In genomic region chr7:134132323-134132722, GRCm38 (mm10) we compare ENCODE assay signal across 16 mouse cellular contexts.
DNase-seq lines count a peak whose midpoint lies in the region; ATAC-seq and TF ChIP-seq lines count a peak whose summit lies in the region.
"Had no signal": no experiment of that assay in that cellular context is flagged by ENCODE, and none has a peak within 500 bp of the region (broad histone marks: within the 10 kb centered on the region; RNA-seq: fewer than 3 reads in every experiment).

No protein-coding gene starts in this region.

- H3K4me3 ChIP-seq in midbrain, embryonic 13.5 days (replicated peaks): no peak overlapping the region
- no peak overlapping the region for H3K4me3 ChIP-seq in midbrain, embryonic 10.5 days
- no peak overlapping the region for H3K4me3 ChIP-seq in embryonic facial prominence, embryonic 13.5 days
- H3K4me3 ChIP-seq in thymus, adult 2 months (ENCODE audit: control insufficient read depth, insufficient read depth, low read length): no peak overlapping the region
- H3K4me3 ChIP-seq: heart, adult 2 months; liver, embryonic 13.5 days had no signal

- H3K36me3 ChIP-seq in midbrain, embryonic 13.5 days: no peaks in the 10 kb centered on the region
- no peaks in the 10 kb centered on the region for H3K36me3 ChIP-seq in midbrain, embryonic 10.5 days
- H3K36me3 ChIP-seq in embryonic facial prominence, embryonic 13.5 days: no peaks in the 10 kb centered on the region
- H3K36me3 ChIP-seq in thymus, adult 2 months (ENCODE audit: control insufficient read depth, insufficient read depth, low read length): no peaks in the 10 kb centered on the region
- H3K36me3 ChIP-seq: liver, embryonic 13.5 days had no signal

- H3K4me1 ChIP-seq in midbrain, embryonic 13.5 days (replicated peaks): peaks cover 26% of the 10 kb centered on the region
- H3K4me1 ChIP-seq in midbrain, embryonic 10.5 days: no peaks in the 10 kb centered on the region
- H3K4me1 ChIP-seq in embryonic facial prominence, embryonic 13.5 days: 0 out of 2 replicates have a peak, but pooled peaks cover 4% of the 10 kb centered on the region
- no peaks in the 10 kb centered on the region for H3K4me1 ChIP-seq in thymus, adult 2 months (replicated peaks; ENCODE audit: control insufficient read depth, insufficient read depth, low read length)
- H3K4me1 ChIP-seq: liver, embryonic 13.5 days had no signal

- H3K27ac ChIP-seq in midbrain, embryonic 13.5 days: peak overlapping the region; percentile 16; the same call in 1 of the 2 replicates
- no peak overlapping the region for H3K27ac ChIP-seq in midbrain, embryonic 10.5 days (replicated peaks)
- H3K27ac ChIP-seq in embryonic facial prominence, embryonic 13.5 days: 0 out of 2 replicates have a peak overlapping the region, but pooled peaks have one; percentile 4
- no peak overlapping the region for H3K27ac ChIP-seq in thymus, adult 2 months (ENCODE audit: control insufficient read depth, insufficient read depth, low read length)
- H3K27ac ChIP-seq: heart, adult 2 months; liver, embryonic 13.5 days; stomach, postnatal 0 days had no signal

- peak; percentile 40 for DNase-seq in embryo, embryonic 10 days (ENCODE audit: low spot score)
- no peak for DNase-seq in embryo, embryonic 9.5 days (ENCODE audit: extremely low spot score)
- DNase-seq in midbrain, embryonic 10.5 days (ENCODE audit: low spot score): no peak
- DNase-seq in retina, adult 2 months (ENCODE audit: low read depth, low spot score): peak; percentile 6
- DNase-seq in thymus, postnatal 4 days: no peak
- DNase-seq in thymus, adult 2 months: no peak
- DNase-seq: cerebellum, adult 11-12 months; heart, adult 2 months; kidney, adult 8-10 months; kidney, postnatal 36 days; liver, embryonic 13.5 days; thymus, postnatal 25 days had no signal

- TF ChIP-seq POLR2A in thymus, adult 2 months (IDR thresholded peaks at IDR 0.05; ENCODE audit: control insufficient read depth, extremely low read depth, insufficient read depth, low read length, poor library complexity): no peak

- no peaks in the 10 kb centered on the region for H3K9me3 ChIP-seq in midbrain, embryonic 13.5 days
- no peaks in the 10 kb centered on the region for H3K9me3 ChIP-seq in midbrain, embryonic 10.5 days (replicated peaks)
- no peaks in the 10 kb centered on the region for H3K9me3 ChIP-seq in embryonic facial prominence, embryonic 13.5 days
- H3K9me3 ChIP-seq: liver, embryonic 13.5 days had no signal

- H3K4me2 ChIP-seq in midbrain, embryonic 13.5 days (replicated peaks): no peak overlapping the region
- H3K4me2 ChIP-seq in embryonic facial prominence, embryonic 13.5 days: no peak overlapping the region
- H3K4me2 ChIP-seq: liver, embryonic 13.5 days had no signal

- no peak for TF ChIP-seq CTCF in thymus, adult 2 months (IDR thresholded peaks at IDR 0.05; ENCODE audit: borderline replicate concordance, control insufficient read depth, extremely low read depth, insufficient read depth, low read length, poor library complexity)

- H3K9ac ChIP-seq in midbrain, embryonic 13.5 days (replicated peaks): no peak overlapping the region
- no peak overlapping the region for H3K9ac ChIP-seq in embryonic facial prominence, embryonic 13.5 days
- H3K9ac ChIP-seq: liver, embryonic 13.5 days had no signal

- ATAC-seq in midbrain, embryonic 13.5 days: 0 out of 2 replicates have a peak, but pooled peaks have one; percentile 37
- ATAC-seq in embryonic facial prominence, embryonic 13.5 days (ENCODE audit: insufficient number of reproducible peaks, insufficient read depth, low FRiP score, low TSS enrichment, low read depth): no peak
- ATAC-seq: Patski had no signal

- no peaks in the 10 kb centered on the region for H3K27me3 ChIP-seq in midbrain, embryonic 13.5 days
- H3K27me3 ChIP-seq in midbrain, embryonic 10.5 days (ENCODE audit: low read depth, poor library complexity, severe bottlenecking): no peaks in the 10 kb centered on the region
- no peaks in the 10 kb centered on the region for H3K27me3 ChIP-seq in embryonic facial prominence, embryonic 13.5 days
- H3K27me3 ChIP-seq in thymus, adult 2 months (ENCODE audit: control insufficient read depth, insufficient read depth, low read length): no peaks in the 10 kb centered on the region
- H3K27me3 ChIP-seq: liver, embryonic 13.5 days; Patski had no signal

- 43% methylated on average over 2 of the region's 2 CpGs for WGBS in midbrain, embryonic 13.5 days
- 74% methylated on average over 2 of the region's 2 CpGs for WGBS in midbrain, embryonic 10.5 days
- 34% methylated on average over 2 of the region's 2 CpGs for WGBS in embryonic facial prominence, embryonic 13.5 days
- WGBS in thymus, adult 2 months: 85% methylated on average over 2 of the region's 2 CpGs

Comparison
In these comparisons a context has a peak if more than half of its experiments do, and no peak if none do; other contexts are left out.
1. DNase-seq: peak in embryo, embryonic 10 days (single experiment) and retina, adult 2 months (single experiment); none in embryo, embryonic 9.5 days (single experiment), midbrain, embryonic 10.5 days (single experiment), thymus, postnatal 4 days (single experiment) and thymus, adult 2 months (single experiment).
2. H3K27ac ChIP-seq: peak in midbrain, embryonic 13.5 days (single experiment) and embryonic facial prominence, embryonic 13.5 days (single experiment); none in midbrain, embryonic 10.5 days (single experiment) and thymus, adult 2 months (single experiment).